Mouse (Mus musculus) splenic B cell, adult 2 months (primary cell): ENCODE results near the gene Smyd4.
"Not testable (repeated sequence)": the region's sequence is repeated elsewhere in the genome, so short reads cannot be mapped to it uniquely, and the experiment has no call there.

Experiments
- DNase-seq: peaks from one replicate; pipeline ENCODE4 v3.0.0-alpha.2; 2011; ENCODE audit warnings: low read depth, low spot score
- H3K27me3 ChIP-seq: 2 replicates; pipeline ENCODE4 v1.6.1; 2012; ENCODE audit warnings: mild to moderate bottlenecking, low read length, moderate library complexity, mixed read lengths; ENCODE audit not compliant: control insufficient read depth, poor library complexity, insufficient read depth, severe bottlenecking
- H3K36me3 ChIP-seq: 2 replicates; pipeline ENCODE4 v1.6.1; 2012; ENCODE audit warnings: mild to moderate bottlenecking, low read length, moderate library complexity, mixed read lengths; ENCODE audit not compliant: control insufficient read depth, poor library complexity, insufficient read depth, severe bottlenecking

Gene Smyd4

DNA sequence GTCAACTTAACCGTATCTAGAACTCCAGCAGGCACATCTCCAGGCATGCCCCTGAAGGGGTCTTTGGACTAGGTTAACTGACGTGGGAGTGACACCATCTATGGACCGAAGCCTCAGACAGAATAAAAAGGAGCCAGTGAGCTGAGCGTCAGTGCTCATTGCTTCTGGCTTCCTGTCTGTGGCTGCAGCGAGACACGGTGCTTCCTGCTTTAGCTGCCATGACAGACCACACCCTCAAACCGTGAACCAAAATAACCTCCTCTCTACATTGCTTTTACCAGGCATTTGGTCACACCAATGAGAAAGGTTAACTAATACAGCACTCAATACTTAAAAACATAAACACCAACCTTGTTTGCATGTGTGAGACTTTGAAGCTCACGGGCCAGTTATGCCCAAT, 11.6 kb upstream of the Smyd4 start:
- Histone ChIP-seq H3K27me3 (no peaks in the 10 kb centered on the region), H3K36me3 (peaks cover 9% of the 10 kb centered on the region)
- peak; percentile 74 for DNase-seq

GRCm38 (mm10) chr11:75337246-75337645, 11.0 kb upstream of the Smyd4 start:
- DNase-seq, result peak; percentile 40
- Histone ChIP-seq H3K36me3 (peaks cover 9% of the 10 kb centered on the region), H3K27me3 (no peaks in the 10 kb centered on the region)

DNA sequence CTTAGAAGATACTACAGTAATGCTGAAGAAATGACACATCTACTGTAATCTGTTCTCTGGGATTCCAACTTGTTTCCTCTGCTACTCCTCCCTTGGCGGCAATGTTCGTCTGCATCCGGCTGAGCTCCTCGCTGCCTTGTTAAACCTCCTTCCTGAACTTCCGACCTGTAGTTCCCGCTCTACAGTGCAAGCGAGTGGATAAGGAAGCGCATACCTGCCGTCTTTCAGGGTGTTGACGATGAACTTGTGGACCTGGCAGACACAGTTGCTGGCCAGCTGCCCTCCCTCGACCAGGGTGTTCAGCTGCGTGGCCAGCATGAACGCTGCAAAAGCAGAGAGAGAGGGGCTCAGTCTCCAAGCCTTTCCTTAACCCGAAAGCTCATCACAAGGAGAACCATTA, 8.2 kb upstream of the Smyd4 start:
- Histone ChIP-seq H3K36me3 (peaks cover 7% of the 10 kb centered on the region), H3K27me3 (no peaks in the 10 kb centered on the region)
- DNase-seq, result no peak

DNA sequence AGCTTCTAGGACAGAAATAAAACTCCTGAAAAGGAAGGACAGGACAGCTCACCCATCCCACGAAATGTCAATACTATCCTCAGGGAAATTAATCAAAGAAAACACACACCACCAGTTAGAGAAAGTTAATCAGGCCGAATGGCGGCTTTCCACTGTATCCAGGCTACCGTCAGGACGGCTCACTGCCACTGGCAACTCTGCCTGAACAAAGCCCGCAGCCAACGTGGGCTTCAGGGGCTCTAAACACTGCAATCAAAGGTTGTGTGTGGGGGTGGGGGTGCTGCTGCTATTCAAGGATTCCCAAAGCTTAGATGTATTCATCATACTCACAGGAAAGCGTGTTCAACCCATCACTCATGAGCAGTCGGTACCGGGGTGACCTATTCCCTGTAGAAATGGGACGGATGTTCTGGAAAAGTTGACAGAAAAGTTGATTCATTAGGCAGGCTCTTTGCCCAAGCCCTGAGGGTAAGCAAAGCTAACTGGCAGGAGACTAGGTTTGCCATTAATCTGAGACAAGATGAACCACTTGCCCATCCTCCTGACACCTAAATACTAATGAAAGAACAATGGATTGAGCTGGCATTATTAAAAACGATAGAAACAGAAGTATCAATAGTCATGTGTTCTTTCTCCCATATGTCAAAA, 7.4 kb upstream of the Smyd4 start:
- Histone ChIP-seq H3K27me3 (no peaks in the 10 kb centered on the region), H3K36me3 (peaks cover 7% of the 10 kb centered on the region)
- DNase-seq, result no peak

DNA sequence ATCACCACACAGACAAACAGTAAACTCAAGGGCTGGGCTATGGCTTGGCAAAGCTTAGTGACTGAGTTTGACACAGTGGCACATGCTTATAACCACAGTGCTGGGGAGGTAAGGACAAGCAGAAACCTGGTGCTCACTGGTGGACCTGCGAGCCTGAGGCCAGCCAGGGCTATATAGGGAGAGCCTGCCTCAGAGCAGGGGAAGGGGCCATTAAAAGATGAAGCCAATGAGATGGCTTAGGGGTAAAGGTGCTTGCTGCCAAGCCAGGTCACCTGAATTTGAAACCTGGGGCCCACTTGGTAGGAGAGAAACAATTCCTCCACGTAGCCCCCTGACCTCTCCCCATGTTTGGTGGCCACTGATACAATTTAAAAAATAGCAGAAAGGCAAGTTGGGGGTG, 5.1 kb upstream of the Smyd4 start:
- Histone ChIP-seq H3K36me3 (peaks cover 7% of the 10 kb centered on the region), H3K27me3 (no peaks in the 10 kb centered on the region)
- DNase-seq, result no peak

DNA sequence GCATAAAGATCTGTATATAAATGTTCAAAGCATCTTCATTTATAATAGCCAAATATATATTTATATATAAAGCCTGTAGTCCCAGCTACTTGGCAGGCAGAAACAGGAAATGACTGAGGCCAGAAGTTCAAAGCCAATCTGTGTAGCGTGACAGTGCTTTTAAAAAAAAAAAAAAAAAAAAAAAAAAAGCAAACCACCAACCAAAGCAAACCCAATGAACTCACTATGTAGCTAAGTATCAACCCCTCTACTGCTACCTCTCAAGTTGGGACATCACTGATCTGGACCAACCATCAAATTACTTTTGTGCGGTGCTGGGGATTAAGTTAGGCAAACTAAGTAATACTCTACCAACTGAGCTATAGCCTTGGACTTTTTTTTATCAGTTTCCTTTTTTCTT, 4.1 kb upstream of the Smyd4 start:
- DNase-seq, result peak; percentile 56

GRCm38 (mm10) chr11:75344716-75345115, 3.5 kb upstream of the Smyd4 start:
- no peaks in the 10 kb centered on the region for H3K27me3 ChIP-seq
- H3K36me3 ChIP-seq, result peaks cover 7% of the 10 kb centered on the region
- no peak for DNase-seq

More for the DNA sequence above, 4.1 kb upstream of the Smyd4 start:
- no peaks in the 10 kb centered on the region for H3K27me3 ChIP-seq
- peaks cover 7% of the 10 kb centered on the region for H3K36me3 ChIP-seq

DNA sequence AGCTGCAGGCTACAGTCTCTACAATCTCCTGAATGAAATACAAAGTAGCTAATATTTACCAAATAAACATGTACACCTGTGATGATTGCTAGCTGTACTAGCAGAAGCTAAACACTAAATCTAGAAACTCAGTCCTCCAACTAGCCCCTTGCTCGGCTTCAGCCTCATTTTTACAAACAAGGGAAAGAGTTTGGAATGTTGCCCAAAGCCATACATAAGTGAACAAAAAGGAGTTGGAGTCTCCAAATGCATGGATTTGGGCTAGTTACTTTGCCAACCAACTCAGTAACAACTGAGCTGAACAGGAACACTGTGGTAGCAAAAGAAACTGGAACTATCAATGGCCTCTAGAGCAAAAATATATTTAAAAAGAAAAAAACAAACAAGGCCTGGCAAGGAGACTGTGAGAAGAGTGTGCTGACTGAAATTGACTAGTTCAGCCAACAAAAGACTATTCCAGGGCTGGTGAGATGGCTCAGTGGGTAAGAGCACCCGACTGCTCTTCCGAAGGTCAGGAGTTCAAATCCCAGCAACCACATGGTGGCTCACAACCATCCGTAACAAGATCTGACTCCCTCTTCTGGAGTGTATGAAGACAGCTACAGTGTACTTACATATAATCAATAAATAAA, 1.6 kb upstream of the Smyd4 start:
- Histone ChIP-seq H3K27me3 (no peaks in the 10 kb centered on the region), H3K36me3 (no peaks in the 10 kb centered on the region)
- no peak for DNase-seq

GRCm38 (mm10) chr11:75347188-75347585, 1.0 kb upstream of the Smyd4 start:
- Histone ChIP-seq H3K27me3 (no peaks in the 10 kb centered on the region), H3K36me3 (no peaks in the 10 kb centered on the region)
- no peak for DNase-seq

- no peak for DNase-seq
- peaks cover 3% of the 10 kb centered on the region; the same call in 1 of the 2 replicates for H3K36me3 ChIP-seq
Measured at GRCm38 (mm10) chr11:75347596-75347995, 637 bp upstream of the Smyd4 start.

GRCm38 (mm10) chr11:75348890-75349261, 643 bp downstream of the Smyd4 start:
- peaks cover 7% of the 10 kb centered on the region; the same call in 1 of the 2 replicates for H3K36me3 ChIP-seq
- no peak for DNase-seq

More at GRCm38 (mm10) chr11:75347596-75347995, 637 bp upstream of the Smyd4 start:
- no peaks in the 10 kb centered on the region for H3K27me3 ChIP-seq

GRCm38 (mm10) chr11:75351225-75351624, 3.0 kb downstream of the Smyd4 start:
- DNase-seq, result no peak
- H3K36me3 ChIP-seq, result peaks cover 9% of the 10 kb centered on the region; the same call in 1 of the 2 replicates
- no peaks in the 10 kb centered on the region for H3K27me3 ChIP-seq

More at GRCm38 (mm10) chr11:75348890-75349261, 643 bp downstream of the Smyd4 start:
- no peaks in the 10 kb centered on the region for H3K27me3 ChIP-seq

GRCm38 (mm10) chr11:75355475-75355874, 7.2 kb downstream of the Smyd4 start:
- Histone ChIP-seq H3K27me3 (no peaks in the 10 kb centered on the region), H3K36me3 (peaks cover 9% of the 10 kb centered on the region; the same call in 1 of the 2 replicates)
- DNase-seq, result no peak

DNA sequence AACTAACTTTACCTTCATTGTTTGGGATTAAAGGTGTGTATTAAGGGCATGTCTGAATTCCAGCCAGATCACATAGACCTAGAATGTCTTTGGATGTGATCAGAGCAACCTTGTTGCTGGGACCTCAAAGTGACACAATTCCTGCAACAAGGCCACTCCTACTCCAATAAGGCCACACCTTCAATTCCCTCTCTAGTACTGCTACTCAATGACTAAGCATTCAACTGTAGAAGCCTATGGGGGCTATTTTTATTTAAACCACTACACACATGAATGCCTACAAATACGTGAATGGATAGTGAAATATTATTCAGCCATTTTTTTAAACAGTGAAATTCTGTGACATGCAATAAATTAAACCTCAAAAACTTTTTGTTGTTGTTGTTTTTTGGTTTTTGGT, 28.9 kb downstream of the Smyd4 start:
- H3K36me3 ChIP-seq, result no peaks in the 10 kb centered on the region
- no peak for DNase-seq

GRCm38 (mm10) chr11:75378786-75379185, 30.6 kb downstream of the Smyd4 start:
- H3K27me3 ChIP-seq, H3K36me3 ChIP-seq, DNase-seq: not testable (repeated sequence)

More for the DNA sequence above, 28.9 kb downstream of the Smyd4 start:
- H3K27me3 ChIP-seq, result no peaks in the 10 kb centered on the region
